Mouse (Mus musculus): ENCODE results near the gene Fam163b. TPM values are rescaled to one million over a fixed set of nuclear protein-coding genes. Genes with fewer than 3 reads are reported as not detected.

Fam163b gene
- polyA plus RNA-seq, 1 experiment from 2014 or later = 0.11 TPM

Other genes starting within 250 kb of the Fam163b start
- gene Surf6, start 239.6 kb downstream of the Fam163b start, polyA plus RNA-seq (2014; fragmentation: Nextera tagmentation; extraction: Ambion mirVana) = 16.3 and 17.0 TPM in 2 replicates
- gene Med22, start 231.8 kb downstream of the Fam163b start, polyA plus RNA-seq (2014; fragmentation: Nextera tagmentation; extraction: Ambion mirVana) = 49.2 and 53.5 TPM in 2 replicates
- 719 and 720 TPM in 2 replicates for gene Rpl7a, start 231.7 kb downstream of the Fam163b start, polyA plus RNA-seq (2014; fragmentation: Nextera tagmentation; extraction: Ambion mirVana)
- 43.7 and 45.3 TPM in 2 replicates for gene Surf2, start 226.1 kb downstream of the Fam163b start, polyA plus RNA-seq (2014; fragmentation: Nextera tagmentation; extraction: Ambion mirVana)
- gene Surf1, start 226.0 kb downstream of the Fam163b start, polyA plus RNA-seq (2014; fragmentation: Nextera tagmentation; extraction: Ambion mirVana) = 49.8 and 51.0 TPM in 2 replicates
- gene Surf4, start 208.6 kb downstream of the Fam163b start, polyA plus RNA-seq (2014; fragmentation: Nextera tagmentation; extraction: Ambion mirVana) = 162 and 165 TPM in 2 replicates
- gene Stkld1, start 208.4 kb downstream of the Fam163b start, polyA plus RNA-seq (2014; fragmentation: Nextera tagmentation; extraction: Ambion mirVana) = 0.28 TPM in 1 of 2 replicates, not detected in the other
- 50.6 and 51.9 TPM in 2 replicates for gene Rexo4, start 178.1 kb downstream of the Fam163b start, polyA plus RNA-seq (2014; fragmentation: Nextera tagmentation; extraction: Ambion mirVana)
- not detected in 2 replicates for gene Adamts13, start 169.1 kb downstream of the Fam163b start, polyA plus RNA-seq (2014; fragmentation: Nextera tagmentation; extraction: Ambion mirVana)
- gene Cacfd1, start 132.6 kb downstream of the Fam163b start, polyA plus RNA-seq (2014; fragmentation: Nextera tagmentation; extraction: Ambion mirVana) = 66.2 and 68.9 TPM in 2 replicates
- gene Slc2a6, start 114.5 kb downstream of the Fam163b start, polyA plus RNA-seq (2014; fragmentation: Nextera tagmentation; extraction: Ambion mirVana) = 0.84 and 1.2 TPM in 2 replicates
- gene Mymk, start 70.3 kb downstream of the Fam163b start, polyA plus RNA-seq (2014; fragmentation: Nextera tagmentation; extraction: Ambion mirVana) = 2.3 and 4.0 TPM in 2 replicates
- 2.4 and 2.5 TPM in 2 replicates for gene Adamtsl2, start 63.1 kb downstream of the Fam163b start, polyA plus RNA-seq (2014; fragmentation: Nextera tagmentation; extraction: Ambion mirVana)
- 0.28 and 0.29 TPM in 2 replicates for gene Dbh, start 22.7 kb upstream of the Fam163b start, polyA plus RNA-seq (2014; fragmentation: Nextera tagmentation; extraction: Ambion mirVana)
- 2.7 and 2.8 TPM in 2 replicates for gene Sardh, start 105.8 kb upstream of the Fam163b start, polyA plus RNA-seq (2014; fragmentation: Nextera tagmentation; extraction: Ambion mirVana)